Mouse (Mus musculus) kidney, embryonic 14.5 days (tissue): ENCODE data around the gene Lsm12. TPM values are rescaled to one million over a fixed set of nuclear protein-coding genes. Genes with fewer than 3 reads are reported as not detected.
A peak's percentile ranks its signal among the peaks of the same experiment; 100 is the strongest.

Experiments
- ATAC-seq: fragments of 200-750 bp; cut with Nextera tagmentation; 2 replicates; pipeline ENCODE4 v1.8.0; 2017; ENCODE audit warnings: moderate number of reproducible peaks, mild to moderate bottlenecking, moderate TSS enrichment, moderate library complexity; ENCODE audit not compliant: low FRiP score, low TSS enrichment
- H3K27ac ChIP-seq: fragments of 300-500 bp; sonication (generic); 2 replicates; pipeline ENCODE4 v1.5.1; 2014; ENCODE audit warnings: low read depth, mild to moderate bottlenecking, low read length, moderate library complexity, mixed read lengths
- H3K27me3 ChIP-seq: fragments of 300-500 bp; sonication (generic); 2 replicates; pipeline ENCODE4 v1.6.1; 2014; ENCODE audit warnings: mild to moderate bottlenecking, low read length; ENCODE audit not compliant: control insufficient read depth, insufficient read depth
- H3K36me3 ChIP-seq: fragments of 300-500 bp; sonication (generic); 2 replicates; pipeline ENCODE4 v1.6.1; 2014; ENCODE audit warnings: low read length, mixed read lengths; ENCODE audit not compliant: control insufficient read depth, insufficient read depth
- H3K4me1 ChIP-seq: fragments of 300-500 bp; sonication (generic); 2 replicates; pipeline ENCODE4 v1.6.1; 2014; ENCODE audit warnings: low read length, mixed read lengths; ENCODE audit not compliant: control insufficient read depth, insufficient read depth
- H3K4me2 ChIP-seq: fragments of 300-500 bp; sonication (generic); replicated peaks from 2 replicates; pipeline ENCODE4 v1.6.1; 2014; ENCODE audit warnings: low read depth, mild to moderate bottlenecking, low read length
- H3K4me3 ChIP-seq: fragments of 300-500 bp; sonication (generic); 2 replicates; pipeline ENCODE4 v1.5.1; 2014; ENCODE audit warnings: mild to moderate bottlenecking, low read length
- H3K9ac ChIP-seq: fragments of 300-500 bp; sonication (generic); 2 replicates; pipeline ENCODE4 v1.6.1; 2014; ENCODE audit warnings: low read depth, mild to moderate bottlenecking, low read length, moderate library complexity
- H3K9me3 ChIP-seq: fragments of 300-500 bp; sonication (generic); 2 replicates; pipeline ENCODE4 v1.6.1; 2016; ENCODE audit warnings: low read length; ENCODE audit not compliant: control insufficient read depth
- WGBS: fragments of 180-500 bp; shearing (Covaris S2); extraction: QIAGEN DNeasy Blood & Tissue Kit; methylation state at CpG from one replicate; pipeline ENCODE4 v1.1.7; 2014; 5-methylcytosine and 5-hydroxymethylcytosine counted together
- polyA plus RNA-seq: library from polyadenylated mRNA; unstranded; fragments of >200 nt; fragmentation: Nextera tagmentation; extraction: Ambion mirVana; gene quantifications from 2 replicates; pipeline ENCODE4 v1.2.1, GENCODE M21; 2014

Lsm12 gene
- polyA plus RNA-seq, 1 experiment from 2014 or later = 93.9 TPM

DNA sequence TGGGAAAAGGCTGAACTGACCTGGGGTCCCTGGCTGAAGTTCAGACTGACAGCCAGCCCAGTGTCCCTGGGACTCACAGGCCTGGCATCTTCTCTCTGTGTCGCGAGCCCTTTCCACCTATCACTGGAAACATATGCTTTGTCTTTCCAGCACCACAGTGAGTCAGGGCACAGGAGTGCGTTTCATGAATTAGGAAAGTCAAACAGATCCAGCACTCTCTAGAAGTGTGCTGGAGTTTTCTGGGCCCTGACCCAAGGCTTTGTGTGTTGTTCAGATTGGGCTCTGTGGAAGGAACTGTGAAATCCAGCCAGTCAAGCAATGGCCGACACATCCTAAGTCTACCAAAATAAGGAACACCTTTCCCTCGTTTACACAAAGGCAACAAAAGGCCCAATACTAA, 40.1 kb upstream of the Lsm12 start:
- peaks cover 39% of the 10 kb centered on the region for H3K4me1 ChIP-seq
- no peaks in the 10 kb centered on the region for H3K27me3 ChIP-seq
- H3K4me3 ChIP-seq = no peak overlapping the region
- 74% methylated on average over 5 of the region's 5 CpGs for WGBS
- H3K36me3 ChIP-seq = no peaks in the 10 kb centered on the region; the same call in 1 of the 2 replicates
- ATAC-seq = no peak
- no peak overlapping the region for H3K9ac ChIP-seq
- H3K9me3 ChIP-seq = no peaks in the 10 kb centered on the region
- peak overlapping the region; percentile 37; the same call in 1 of the 2 replicates for H3K4me2 ChIP-seq
- H3K27ac ChIP-seq = no peak overlapping the region

DNA sequence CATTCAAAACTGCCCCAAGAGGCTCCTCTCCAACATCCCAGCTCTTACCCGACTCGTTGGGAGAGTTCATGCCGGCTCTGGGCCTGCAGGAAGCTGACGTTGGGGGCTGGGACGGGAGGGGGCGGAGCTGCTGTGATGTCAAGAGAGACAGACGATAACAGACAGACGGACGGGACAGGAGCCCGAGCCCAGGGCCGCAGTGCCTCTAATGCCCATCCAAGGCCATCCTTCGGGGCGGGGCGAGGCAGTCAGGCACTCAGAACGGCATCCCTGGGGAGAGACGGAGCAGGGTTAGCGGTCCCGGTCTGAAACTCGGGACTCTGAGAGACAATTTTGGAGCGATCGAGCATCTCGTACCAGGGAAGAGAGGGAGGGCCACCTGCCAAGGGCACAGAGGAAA, 39.6 kb upstream of the Lsm12 start:
- Histone ChIP-seq H3K4me2 (peak overlapping the region; percentile 37), H3K36me3 (no peaks in the 10 kb centered on the region; the same call in 1 of the 2 replicates), H3K4me3 (peak overlapping the region; percentile 16; the same call in 1 of the 2 replicates), H3K9me3 (no peaks in the 10 kb centered on the region), H3K27ac (no peak overlapping the region), H3K27me3 (no peaks in the 10 kb centered on the region), H3K9ac (0 out of 2 replicates have a peak overlapping the region, but pooled peaks have one; percentile 24), H3K4me1 (peaks cover 43% of the 10 kb centered on the region)
- 10% methylated on average over 22 of the region's 22 CpGs for WGBS
- ATAC-seq = no peak

DNA sequence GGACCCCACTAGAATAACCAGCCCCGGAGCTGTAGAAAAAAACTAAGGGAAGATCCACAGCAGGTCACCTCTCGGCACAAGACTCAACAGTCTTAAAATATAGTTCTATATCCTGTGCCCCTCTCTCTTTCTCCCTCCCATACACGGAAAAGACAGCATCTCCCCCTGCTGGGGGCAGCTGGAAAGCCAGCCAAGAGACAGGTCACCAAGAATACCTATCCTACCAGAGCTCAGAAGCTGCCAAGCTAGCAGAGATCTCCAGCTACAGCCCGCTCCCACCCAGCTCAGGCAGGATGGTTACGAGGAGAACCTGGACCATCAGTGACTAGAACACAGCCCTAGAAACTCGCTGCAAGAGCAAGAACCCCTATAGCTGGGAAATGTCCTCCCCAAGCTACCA, 38.1 kb upstream of the Lsm12 start:
- Histone ChIP-seq H3K4me1 (peaks cover 46% of the 10 kb centered on the region), H3K9me3 (no peaks in the 10 kb centered on the region), H3K27ac (no peak overlapping the region), H3K4me2 (no peak overlapping the region), H3K27me3 (no peaks in the 10 kb centered on the region), H3K36me3 (no peaks in the 10 kb centered on the region; the same call in 1 of the 2 replicates), H3K9ac (no peak overlapping the region), H3K4me3 (no peak overlapping the region)
- ATAC-seq = no peak
- WGBS = 35% methylated on average over 6 of the region's 6 CpGs

DNA sequence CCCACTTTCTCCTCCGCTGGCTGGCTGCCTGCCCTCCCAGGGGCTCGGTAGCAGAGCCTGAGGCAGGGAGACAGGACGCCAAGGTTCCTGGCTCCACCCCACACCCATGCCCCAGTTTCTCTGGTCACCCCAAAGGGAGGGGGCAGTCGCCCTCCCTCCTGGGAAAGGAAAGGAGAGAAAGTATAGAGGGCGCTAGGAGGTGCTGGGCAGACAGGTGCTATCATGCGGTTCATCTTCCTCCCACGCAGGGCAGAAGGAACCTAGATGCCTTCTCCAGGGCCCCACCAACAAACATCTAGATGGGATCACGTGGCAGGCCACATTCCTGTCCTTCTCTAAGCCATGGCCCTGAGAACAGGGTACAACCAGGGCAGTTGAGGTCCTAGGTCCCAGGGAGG, 36.9 kb upstream of the Lsm12 start:
- ATAC-seq = no peak
- H3K27ac ChIP-seq = no peak overlapping the region
- H3K9ac ChIP-seq = no peak overlapping the region
- H3K4me1 ChIP-seq = peaks cover 49% of the 10 kb centered on the region
- H3K4me3 ChIP-seq = no peak overlapping the region
- no peaks in the 10 kb centered on the region for H3K27me3 ChIP-seq
- no peaks in the 10 kb centered on the region; the same call in 1 of the 2 replicates for H3K36me3 ChIP-seq
- no peaks in the 10 kb centered on the region for H3K9me3 ChIP-seq
- 71% methylated on average over 7 of the region's 8 CpGs for WGBS
- H3K4me2 ChIP-seq = no peak overlapping the region

DNA sequence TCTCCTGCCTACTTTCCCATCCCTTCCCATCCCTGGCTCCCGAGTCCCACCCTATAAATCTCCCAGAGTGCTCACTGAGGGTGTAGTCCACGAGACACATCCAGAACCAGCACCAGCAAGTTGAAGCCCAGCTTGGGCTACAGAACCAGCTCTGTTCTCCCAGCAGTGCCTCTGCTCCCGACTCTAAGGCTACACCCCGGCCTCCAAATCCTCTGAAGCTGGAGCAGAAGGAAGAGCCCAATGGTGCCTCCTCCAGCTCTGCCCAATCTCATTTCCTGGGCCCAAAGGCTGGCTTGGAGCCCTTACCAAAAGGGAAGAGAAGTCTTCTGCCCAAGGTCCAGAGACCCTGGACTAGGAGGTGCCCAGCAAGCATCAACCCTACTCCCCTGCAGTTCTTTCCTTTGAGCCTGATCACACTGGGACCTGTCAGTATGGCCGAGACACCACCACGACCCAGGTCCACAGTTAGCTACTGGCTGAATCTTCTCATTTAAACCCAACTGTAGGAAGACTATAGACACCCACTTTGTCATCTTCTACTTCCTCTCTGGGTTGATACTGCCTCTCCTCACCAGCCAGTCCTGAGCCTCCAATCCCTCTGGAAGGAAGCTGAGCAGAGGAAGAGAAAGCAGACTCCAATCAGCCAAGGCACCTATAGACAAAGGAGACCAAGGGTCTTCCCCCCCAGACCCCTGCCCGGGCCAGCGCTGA, 36.3 kb upstream of the Lsm12 start:
- Histone ChIP-seq H3K4me1 (peaks cover 55% of the 10 kb centered on the region), H3K4me3 (no peak overlapping the region), H3K9ac (no peak overlapping the region), H3K27ac (no peak overlapping the region), H3K27me3 (no peaks in the 10 kb centered on the region), H3K36me3 (no peaks in the 10 kb centered on the region; the same call in 1 of the 2 replicates), H3K9me3 (no peaks in the 10 kb centered on the region), H3K4me2 (no peak overlapping the region)
- no peak for ATAC-seq
- 87% methylated on average over 8 of the region's 8 CpGs for WGBS

DNA sequence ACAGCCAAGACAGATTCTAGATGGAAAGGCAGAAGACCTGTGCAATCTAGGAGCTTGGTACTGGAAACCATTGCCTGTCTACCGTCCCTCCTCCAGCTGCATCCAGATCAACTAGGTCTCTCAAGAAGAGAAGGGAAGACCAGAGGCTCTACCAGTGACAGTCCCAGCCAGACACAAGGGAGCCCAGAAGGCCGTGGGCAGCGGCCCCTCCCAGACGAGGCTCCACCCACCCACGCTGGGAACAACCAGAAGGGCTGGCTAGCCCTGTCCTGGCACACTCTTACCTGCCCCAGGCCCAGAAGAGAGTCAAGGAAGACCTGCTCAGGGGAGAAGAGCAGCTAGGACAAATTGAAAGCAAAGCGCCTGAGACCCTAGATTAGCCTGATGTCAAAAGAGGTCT, 35.4 kb upstream of the Lsm12 start:
- H3K27me3 ChIP-seq = no peaks in the 10 kb centered on the region
- H3K36me3 ChIP-seq = no peaks in the 10 kb centered on the region; the same call in 1 of the 2 replicates
- no peaks in the 10 kb centered on the region for H3K9me3 ChIP-seq
- H3K4me3 ChIP-seq = no peak overlapping the region
- H3K4me1 ChIP-seq = peaks cover 64% of the 10 kb centered on the region
- WGBS = 69% methylated on average over 6 of the region's 6 CpGs
- no peak overlapping the region for H3K4me2 ChIP-seq
- no peak overlapping the region for H3K9ac ChIP-seq
- ATAC-seq = no peak
- H3K27ac ChIP-seq = no peak overlapping the region

DNA sequence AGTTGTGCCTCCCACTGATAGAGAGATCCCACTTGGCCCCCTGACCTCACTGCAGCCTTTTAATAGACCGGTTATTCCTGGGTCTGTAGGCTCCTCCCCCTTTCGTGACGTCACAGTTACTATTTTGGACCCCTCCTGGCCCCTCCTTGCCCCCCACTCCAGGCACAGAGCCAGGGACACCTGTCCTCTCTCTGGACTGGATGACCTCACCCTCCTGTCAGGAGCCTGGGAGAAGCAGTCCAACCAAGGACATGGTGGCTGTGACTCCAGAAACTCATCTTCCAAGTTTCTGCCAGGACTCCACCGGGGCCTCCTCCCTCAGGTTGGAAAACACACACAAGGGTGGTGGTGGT, 34.9 kb upstream of the Lsm12 start:
- H3K27ac ChIP-seq = no peak overlapping the region
- H3K27me3 ChIP-seq = no peaks in the 10 kb centered on the region
- peaks cover 68% of the 10 kb centered on the region for H3K4me1 ChIP-seq
- H3K4me2 ChIP-seq = no peak overlapping the region
- no peak overlapping the region for H3K4me3 ChIP-seq
- no peaks in the 10 kb centered on the region for H3K9me3 ChIP-seq
- no peak for ATAC-seq
- H3K9ac ChIP-seq = no peak overlapping the region
- 72% methylated on average over 4 of the region's 4 CpGs for WGBS
- H3K36me3 ChIP-seq = no peaks in the 10 kb centered on the region; the same call in 1 of the 2 replicates

DNA sequence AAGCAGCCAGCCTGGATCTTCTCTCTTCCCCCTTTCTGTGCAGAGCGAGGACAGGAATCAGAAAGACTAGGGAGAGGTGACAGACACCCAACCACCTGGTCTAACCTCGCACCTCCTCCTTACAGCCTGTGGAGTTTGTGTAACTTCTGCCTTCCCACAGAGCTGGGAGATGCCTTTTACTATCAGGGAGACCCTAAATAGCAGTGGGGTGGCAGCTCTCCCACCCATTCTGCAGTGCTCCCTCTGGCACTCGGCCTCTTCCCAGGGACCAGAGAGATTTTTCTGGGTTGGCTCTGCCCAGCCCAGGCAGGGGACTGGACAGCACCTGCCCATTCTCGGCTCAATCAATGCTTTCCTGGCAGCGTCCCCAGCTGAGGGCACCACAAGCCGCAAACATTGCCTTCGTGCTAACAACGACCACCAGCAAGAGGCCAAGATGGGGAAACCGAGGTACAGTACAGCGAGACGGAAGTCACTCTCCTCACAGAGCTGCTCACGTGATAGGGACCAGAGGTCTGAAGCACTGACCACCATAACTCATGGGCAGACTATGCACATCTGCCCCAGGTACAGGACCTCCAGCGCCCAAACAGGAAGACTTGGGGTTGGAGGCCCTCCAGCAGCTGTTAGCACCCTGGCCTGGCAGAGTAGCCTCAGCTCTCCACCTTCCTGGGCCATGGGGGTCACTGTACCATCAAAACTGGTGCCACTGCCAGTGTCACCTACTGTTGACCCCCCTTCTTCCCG, 34.3 kb upstream of the Lsm12 start:
- H3K4me2 ChIP-seq = peak overlapping the region; percentile 56
- no peak overlapping the region for H3K4me3 ChIP-seq
- peak overlapping the region; percentile 68 for H3K27ac ChIP-seq
- H3K9me3 ChIP-seq = no peaks in the 10 kb centered on the region
- no peak for ATAC-seq
- H3K36me3 ChIP-seq = no peaks in the 10 kb centered on the region; the same call in 1 of the 2 replicates
- H3K4me1 ChIP-seq = peaks cover 67% of the 10 kb centered on the region
- H3K27me3 ChIP-seq = no peaks in the 10 kb centered on the region
- WGBS = 62% methylated on average over 14 of the region's 14 CpGs
- peak overlapping the region; percentile 32; the same call in 1 of the 2 replicates for H3K9ac ChIP-seq

DNA sequence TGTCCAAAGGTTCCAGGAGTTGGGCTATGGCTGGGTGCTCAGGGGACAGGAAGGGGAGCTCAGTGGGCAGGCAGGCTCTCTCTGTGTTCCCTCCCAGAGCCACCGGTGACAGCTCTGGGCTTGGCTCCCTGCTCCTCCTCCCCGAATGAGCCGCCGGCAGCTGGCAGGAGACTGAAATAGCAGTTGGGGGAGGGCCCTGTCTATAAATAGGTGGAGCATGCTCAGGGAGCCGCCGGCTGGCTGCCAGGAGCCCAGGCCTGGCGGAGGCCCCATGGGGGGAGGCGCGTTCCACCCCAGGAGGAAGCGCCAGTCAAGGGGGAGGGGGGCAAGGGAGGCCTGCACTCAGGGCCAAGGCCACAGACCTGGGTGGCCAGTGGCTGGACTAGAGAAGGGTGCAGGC, 33.7 kb upstream of the Lsm12 start:
- H3K9me3 ChIP-seq = no peaks in the 10 kb centered on the region
- H3K9ac ChIP-seq = peak overlapping the region; percentile 49; the same call in 1 of the 2 replicates
- H3K36me3 ChIP-seq = no peaks in the 10 kb centered on the region; the same call in 1 of the 2 replicates
- no peaks in the 10 kb centered on the region for H3K27me3 ChIP-seq
- peak overlapping the region; percentile 56 for H3K4me2 ChIP-seq
- H3K4me3 ChIP-seq = peak overlapping the region; percentile 32
- peaks cover 73% of the 10 kb centered on the region for H3K4me1 ChIP-seq
- 1% methylated on average over 10 of the region's 10 CpGs for WGBS
- peak overlapping the region; percentile 68 for H3K27ac ChIP-seq
- ATAC-seq = peak; percentile 82
